Mouse (Mus musculus) hindbrain, embryonic 14.5 days (tissue): ENCODE data around the gene Npw. TPM values are rescaled to one million over a fixed set of nuclear protein-coding genes. Genes with fewer than 3 reads are reported as not detected.

Experiments used
- ATAC-seq: fragments of 200-750 bp; cut with Nextera tagmentation; 2 replicates; pipeline ENCODE4 v1.8.0; 2017; ENCODE audit warnings: moderate number of reproducible peaks, mild to moderate bottlenecking, moderate TSS enrichment, moderate library complexity; ENCODE audit not compliant: low FRiP score
- DNase-seq: peaks from one replicate; pipeline ENCODE4 v3.0.0-alpha.2; 2015; ENCODE audit warnings: low spot score
- H3K27ac ChIP-seq: fragments of 300-500 bp; sonication (generic); 2 replicates; pipeline ENCODE4 v1.5.1; 2014; ENCODE audit warnings: mild to moderate bottlenecking, moderate library complexity
- H3K27me3 ChIP-seq: fragments of 300-500 bp; sonication (generic); 2 replicates; pipeline ENCODE4 v1.6.1; 2014; ENCODE audit warnings: mild to moderate bottlenecking, low read length, mixed read lengths; ENCODE audit not compliant: control insufficient read depth, insufficient read depth
- H3K36me3 ChIP-seq: fragments of 300-500 bp; sonication (generic); replicated peaks from 2 replicates; pipeline ENCODE4 v1.6.1; 2014; ENCODE audit not compliant: control insufficient read depth, insufficient read depth
- H3K4me1 ChIP-seq: fragments of 300-500 bp; sonication (generic); replicated peaks from 2 replicates; pipeline ENCODE4 v1.6.1; 2014; ENCODE audit warnings: antibody characterized with exemption, low read length, mixed read lengths; ENCODE audit not compliant: control insufficient read depth, insufficient read depth
- H3K4me2 ChIP-seq: fragments of 300-500 bp; sonication (generic); replicated peaks from 2 replicates; pipeline ENCODE4 v1.6.1; 2014; ENCODE audit warnings: mild to moderate bottlenecking, moderate library complexity
- H3K4me3 ChIP-seq: fragments of 300-500 bp; sonication (generic); replicated peaks from 2 replicates; pipeline ENCODE4 v1.5.1; 2014; ENCODE audit warnings: mild to moderate bottlenecking, low read length
- H3K9ac ChIP-seq: fragments of 300-500 bp; sonication (generic); 2 replicates; pipeline ENCODE4 v1.6.1; 2014
- H3K9me3 ChIP-seq: fragments of 300-500 bp; sonication (generic); 2 replicates; pipeline ENCODE4 v1.6.1; 2016; ENCODE audit warnings: low read length; ENCODE audit not compliant: control insufficient read depth
- WGBS: fragments of 180-500 bp; shearing (Covaris S2); extraction: QIAGEN DNeasy Blood & Tissue Kit; methylation state at CpG from one replicate; pipeline ENCODE4 v1.1.7; 2014; 5-methylcytosine and 5-hydroxymethylcytosine counted together
- polyA plus RNA-seq: library from polyadenylated mRNA; unstranded; fragments of >200 nt; fragmentation: Nextera tagmentation; extraction: Ambion mirVana; gene quantifications from 2 replicates; pipeline ENCODE4 v1.2.1, GENCODE M21; 2014

The Npw gene
- polyA plus RNA-seq, 1 experiment from 2014 or later = 0.83 TPM

GRCm38 (mm10) chr17:24628646-24629045, 29.6 kb downstream of the Npw start:
- ATAC-seq = no peak
- no peak overlapping the region for H3K9ac ChIP-seq
- 49% methylated on average over 5 of the region's 5 CpGs for WGBS
- no peaks in the 10 kb centered on the region for H3K27me3 ChIP-seq
- H3K4me1 ChIP-seq = peaks cover 18% of the 10 kb centered on the region
- no peak overlapping the region for H3K27ac ChIP-seq
- H3K4me2 ChIP-seq = no peak overlapping the region
- peak; percentile 68 for DNase-seq
- H3K9me3 ChIP-seq = no peaks in the 10 kb centered on the region
- H3K36me3 ChIP-seq = peaks cover 74% of the 10 kb centered on the region
- H3K4me3 ChIP-seq = no peak overlapping the region

GRCm38 (mm10) chr17:24625472-24625871, 32.8 kb downstream of the Npw start:
- H3K9me3 ChIP-seq = no peaks in the 10 kb centered on the region
- DNase-seq (no peak), ATAC-seq (no peak)
- no peaks in the 10 kb centered on the region for H3K4me1 ChIP-seq
- no peak overlapping the region for H3K4me3 ChIP-seq
- H3K9ac ChIP-seq = no peak overlapping the region
- 92% methylated on average over 8 of the region's 8 CpGs for WGBS
- H3K36me3 ChIP-seq = peaks cover 100% of the 10 kb centered on the region
- no peak overlapping the region for H3K4me2 ChIP-seq
- no peaks in the 10 kb centered on the region for H3K27me3 ChIP-seq
- no peak overlapping the region for H3K27ac ChIP-seq

- Histone ChIP-seq H3K4me3 (no peak overlapping the region), H3K9ac (no peak overlapping the region), H3K4me2 (no peak overlapping the region), H3K27ac (no peak overlapping the region), H3K4me1 (no peaks in the 10 kb centered on the region), H3K36me3 (peaks cover 92% of the 10 kb centered on the region), H3K9me3 (no peaks in the 10 kb centered on the region), H3K27me3 (no peaks in the 10 kb centered on the region)
- no peak for DNase-seq
- 87% methylated on average over 14 of the region's 14 CpGs for WGBS
- ATAC-seq = no peak
Observed at GRCm38 (mm10) chr17:24617561-24618194, 40.6 kb downstream of the Npw start.

GRCm38 (mm10) chr17:24610711-24611110, 47.5 kb downstream of the Npw start:
- Histone ChIP-seq H3K4me3 (no peak overlapping the region), H3K27me3 (no peaks in the 10 kb centered on the region), H3K4me2 (no peak overlapping the region), H3K27ac (no peak overlapping the region), H3K9ac (no peak overlapping the region), H3K36me3 (peaks cover 74% of the 10 kb centered on the region), H3K9me3 (no peaks in the 10 kb centered on the region), H3K4me1 (no peaks in the 10 kb centered on the region)
- no peak for DNase-seq
- 95% methylated on average over 2 of the region's 2 CpGs for WGBS
- no peak for ATAC-seq

- DNase-seq = no peak
- 94% methylated on average over 8 of the region's 8 CpGs for WGBS
- peaks cover 73% of the 10 kb centered on the region for H3K36me3 ChIP-seq
Observed at GRCm38 (mm10) chr17:24608874-24609273, 49.4 kb downstream of the Npw start.

GRCm38 (mm10) chr17:24608370-24608769, 49.9 kb downstream of the Npw start:
- no peak overlapping the region for H3K9ac ChIP-seq
- WGBS = 94% methylated on average over 4 of the region's 4 CpGs

More at GRCm38 (mm10) chr17:24608874-24609273, 49.4 kb downstream of the Npw start:
- Histone ChIP-seq H3K27ac (no peak overlapping the region), H3K4me3 (no peak overlapping the region), H3K4me2 (no peak overlapping the region), H3K4me1 (no peaks in the 10 kb centered on the region), H3K9ac (no peak overlapping the region), H3K27me3 (no peaks in the 10 kb centered on the region), H3K9me3 (no peaks in the 10 kb centered on the region)
- no peak for ATAC-seq

More at GRCm38 (mm10) chr17:24608370-24608769, 49.9 kb downstream of the Npw start:
- Histone ChIP-seq H3K27me3 (no peaks in the 10 kb centered on the region), H3K4me2 (no peak overlapping the region), H3K27ac (no peak overlapping the region), H3K4me3 (no peak overlapping the region), H3K4me1 (no peaks in the 10 kb centered on the region), H3K9me3 (no peaks in the 10 kb centered on the region), H3K36me3 (peaks cover 72% of the 10 kb centered on the region)
- DNase-seq = no peak
- ATAC-seq = no peak

Other genes with a start within 250 kb of the Npw start
- gene Rnps1, start 243.9 kb downstream of the Npw start, polyA plus RNA-seq = 278 and 280 TPM in 2 replicates
- gene Eci1, start 231.8 kb downstream of the Npw start, polyA plus RNA-seq = 36.2 and 46.0 TPM in 2 replicates
- 3.6 and 6.0 TPM in 2 replicates for gene Dnase1l2, start 215.4 kb downstream of the Npw start, polyA plus RNA-seq
- gene E4f1, start 188.1 kb downstream of the Npw start, polyA plus RNA-seq = 20.6 and 25.8 TPM in 2 replicates
- 71.2 and 73.5 TPM in 2 replicates for gene Pgp, start 188.1 kb downstream of the Npw start, polyA plus RNA-seq
- 0.75 TPM in 1 of 2 replicates, not detected in the other for gene Bricd5, start 184.6 kb downstream of the Npw start, polyA plus RNA-seq
- gene Mlst8, start 179.4 kb downstream of the Npw start, polyA plus RNA-seq = 30.2 and 31.1 TPM in 2 replicates
- 45.7 and 46.8 TPM in 2 replicates for gene Caskin1, start 169.9 kb downstream of the Npw start, polyA plus RNA-seq
- 75.0 and 82.8 TPM in 2 replicates for gene Traf7, start 130.5 kb downstream of the Npw start, polyA plus RNA-seq
- 4.2 and 5.6 TPM in 2 replicates for gene Rab26, start 124.2 kb downstream of the Npw start, polyA plus RNA-seq
- 28.4 and 30.4 TPM in 2 replicates for gene Pkd1, start 108.6 kb downstream of the Npw start, polyA plus RNA-seq
- 74.7 and 76.7 TPM in 2 replicates for gene Tsc2, start 25.8 kb downstream of the Npw start, polyA plus RNA-seq
- gene Nthl1, start 25.8 kb downstream of the Npw start, polyA plus RNA-seq = 7.8 and 8.2 TPM in 2 replicates
- 53.5 and 56.9 TPM in 2 replicates for gene Slc9a3r2, start 8.1 kb downstream of the Npw start, polyA plus RNA-seq
- gene Zfp598, start 11.2 kb upstream of the Npw start, polyA plus RNA-seq = 22.8 and 25.6 TPM in 2 replicates
- 178 and 220 TPM in 2 replicates for gene Syngr3, start 31.5 kb upstream of the Npw start, polyA plus RNA-seq
- 35.2 and 43.4 TPM in 2 replicates for gene Gfer, start 37.7 kb upstream of the Npw start, polyA plus RNA-seq
- 1.9 and 2.4 TPM in 2 replicates for gene Noxo1, start 37.8 kb upstream of the Npw start, polyA plus RNA-seq
- gene Tbl3, start 49.2 kb upstream of the Npw start, polyA plus RNA-seq = 58.3 and 64.3 TPM in 2 replicates
- gene Rnf151, start 59.6 kb upstream of the Npw start, polyA plus RNA-seq = not detected in 2 replicates
- gene Rps2, start 59.7 kb upstream of the Npw start, polyA plus RNA-seq = 800 and 838 TPM in 2 replicates
- gene Ndufb10, start 66.0 kb upstream of the Npw start, polyA plus RNA-seq = 308 and 347 TPM in 2 replicates
- 0.25 TPM in 1 of 2 replicates, not detected in the other for gene Rpl3l, start 69.4 kb upstream of the Npw start, polyA plus RNA-seq
- 20.5 and 22.4 TPM in 2 replicates for gene Msrb1, start 78.2 kb upstream of the Npw start, polyA plus RNA-seq
- 0.36 TPM in 1 of 2 replicates, not detected in the other for gene Hs3st6, start 94.5 kb upstream of the Npw start, polyA plus RNA-seq
- not detected in 2 replicates for gene Meiob, start 145.8 kb upstream of the Npw start, polyA plus RNA-seq
- gene Hagh, start 181.7 kb upstream of the Npw start, polyA plus RNA-seq = 71.5 and 73.0 TPM in 2 replicates
- gene Fahd1, start 191.9 kb upstream of the Npw start, polyA plus RNA-seq = 22.4 and 23.3 TPM in 2 replicates
- 0.09 TPM in 1 of 2 replicates, not detected in the other for gene Igfals, start 207.5 kb upstream of the Npw start, polyA plus RNA-seq
- gene Nubp2, start 227.9 kb upstream of the Npw start, polyA plus RNA-seq = 67.4 and 72.8 TPM in 2 replicates
- 75.0 and 82.0 TPM in 2 replicates for gene Spsb3, start 228.2 kb upstream of the Npw start, polyA plus RNA-seq
- 22.7 and 23.7 TPM in 2 replicates for gene Eme2, start 236.6 kb upstream of the Npw start, polyA plus RNA-seq
- 72.9 and 82.6 TPM in 2 replicates for gene Mrps34, start 236.7 kb upstream of the Npw start, polyA plus RNA-seq
- gene Nme3, start 238.0 kb upstream of the Npw start, polyA plus RNA-seq = 85.6 and 95.8 TPM in 2 replicates